In the genomic region with DNA sequence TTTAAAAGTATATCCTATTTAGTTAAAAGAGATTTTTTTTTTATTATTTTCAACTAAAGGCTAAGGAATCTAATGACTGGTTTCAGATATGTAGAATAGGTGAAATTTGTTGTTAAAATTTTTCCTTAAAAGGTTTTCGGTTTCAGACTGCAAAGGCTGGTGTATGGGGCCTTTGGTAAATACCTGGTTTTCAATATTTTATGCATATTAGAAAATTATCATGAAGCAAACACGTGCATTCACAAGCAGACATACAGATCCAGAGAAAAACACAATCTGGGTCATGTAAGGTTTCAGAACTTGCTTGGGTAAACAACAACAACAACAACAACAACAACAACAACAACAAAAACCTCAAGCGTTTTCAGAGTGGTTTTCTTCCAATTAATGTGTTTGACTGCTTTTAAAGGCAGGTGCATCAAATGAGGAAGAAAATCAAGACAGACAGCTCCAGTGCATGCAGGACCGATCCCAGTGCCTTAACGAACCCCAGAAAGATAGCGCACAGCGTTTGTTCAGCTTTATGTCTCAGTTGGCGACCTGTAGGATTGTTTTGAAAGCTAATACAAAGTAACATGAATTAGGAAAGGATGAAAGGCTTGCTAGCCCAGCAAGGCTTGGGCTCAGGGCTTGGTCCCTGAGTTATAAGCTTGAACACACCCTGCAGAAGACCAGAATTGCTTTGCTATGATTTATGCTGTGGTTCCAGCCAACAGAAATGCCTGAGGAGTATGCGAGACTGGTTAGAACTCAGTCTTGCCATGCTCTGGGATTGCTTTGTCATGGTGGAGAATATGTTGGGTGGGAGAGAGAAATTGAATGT, we compare ENCODE assay signal across 10 mouse cellular contexts.
DNase-seq lines count a peak whose midpoint lies in the region; ATAC-seq lines count a peak whose summit lies in the region.
"Had no signal": no experiment of that assay in that cellular context is flagged by ENCODE, and none has a peak within 500 bp of the region (broad histone marks: within the 10 kb centered on the region; RNA-seq: fewer than 3 reads in every experiment).

No protein-coding gene starts in this region.

- 66% methylated on average over 9 of the region's 9 CpGs for whole genome bisulfite sequencing in kidney, embryonic 15.5 days
- WGBS in forebrain, embryonic 12.5 days, result 34% methylated on average over 9 of the region's 9 CpGs
- WGBS in hindbrain, embryonic 16.5 days, result 56% methylated on average over 9 of the region's 9 CpGs
- WGBS in neural tube, embryonic 14.5 days, result 61% methylated on average over 9 of the region's 9 CpGs

- H3K4me3 ChIP-seq in kidney, embryonic 15.5 days (replicated peaks), result no peak overlapping the region
- no peak overlapping the region for H3K4me3 ChIP-seq in forebrain, embryonic 12.5 days (replicated peaks)
- H3K4me3 ChIP-seq in hindbrain, embryonic 16.5 days (ENCODE audit: low read length), result no peak overlapping the region
- no peak overlapping the region for H3K4me3 ChIP-seq in neural tube, embryonic 14.5 days (ENCODE audit: low read depth, low read length)
- H3K4me3 ChIP-seq: liver, embryonic 15.5 days; megakaryocyte, embryonic 14.5 days had no signal

- H3K27me3 ChIP-seq in kidney, embryonic 15.5 days, result no peaks in the 10 kb centered on the region
- no peaks in the 10 kb centered on the region for H3K27me3 ChIP-seq in forebrain, embryonic 12.5 days
- H3K27me3 ChIP-seq in hindbrain, embryonic 16.5 days (replicated peaks; ENCODE audit: control insufficient read depth, insufficient read depth, low read length), result no peaks in the 10 kb centered on the region
- no peaks in the 10 kb centered on the region for H3K27me3 ChIP-seq in neural tube, embryonic 14.5 days (ENCODE audit: control insufficient read depth, insufficient read depth, low read length)
- H3K27me3 ChIP-seq: liver, embryonic 15.5 days; megakaryocyte, embryonic 14.5 days had no signal

- no peaks in the 10 kb centered on the region for H3K4me1 ChIP-seq in kidney, embryonic 15.5 days
- peaks cover 8% of the 10 kb centered on the region; the same call in 1 of the 2 replicates for H3K4me1 ChIP-seq in forebrain, embryonic 12.5 days
- H3K4me1 ChIP-seq in hindbrain, embryonic 16.5 days (ENCODE audit: control insufficient read depth, insufficient read depth, low read depth, low read length), result peaks cover 4% of the 10 kb centered on the region
- no peaks in the 10 kb centered on the region for H3K4me1 ChIP-seq in neural tube, embryonic 14.5 days (ENCODE audit: control insufficient read depth, insufficient read depth, low read length)
- H3K4me1 ChIP-seq: liver, embryonic 15.5 days had no signal

- H3K9me3 ChIP-seq in kidney, embryonic 15.5 days (replicated peaks), result no peaks in the 10 kb centered on the region
- H3K9me3 ChIP-seq in forebrain, embryonic 12.5 days, result no peaks in the 10 kb centered on the region
- H3K9me3 ChIP-seq in hindbrain, embryonic 16.5 days (ENCODE audit: control insufficient read depth, low read length), result no peaks in the 10 kb centered on the region
- no peaks in the 10 kb centered on the region for H3K9me3 ChIP-seq in neural tube, embryonic 14.5 days (ENCODE audit: control insufficient read depth, low read length)
- H3K9me3 ChIP-seq: liver, embryonic 15.5 days; megakaryocyte, embryonic 14.5 days had no signal

- ATAC-seq in kidney, embryonic 15.5 days (replicated peaks; ENCODE audit: low FRiP score), result no peak
- peak; percentile 74 for ATAC-seq in forebrain, embryonic 12.5 days (ENCODE audit: low FRiP score)
- peak; percentile 48; the same call in 1 of the 2 replicates for ATAC-seq in hindbrain, embryonic 16.5 days
- peak; percentile 46; the same call in 1 of the 2 replicates for ATAC-seq in neural tube, embryonic 14.5 days (ENCODE audit: low read depth)

- DNase-seq in kidney, postnatal 25 days, result no peak
- DNase-seq in testis, postnatal 10 days (ENCODE audit: low spot score), result no peak
- no peak for DNase-seq in adrenal gland, postnatal 25 days
- no peak for DNase-seq in left cerebral cortex, postnatal 36 days (ENCODE audit: low spot score in 2 of 2)

- no peak overlapping the region for H3K9ac ChIP-seq in kidney, embryonic 15.5 days
- no peak overlapping the region for H3K9ac ChIP-seq in forebrain, embryonic 12.5 days
- H3K9ac ChIP-seq in hindbrain, embryonic 16.5 days (ENCODE audit: low read depth, low read length), result no peak overlapping the region
- no peak overlapping the region for H3K9ac ChIP-seq in neural tube, embryonic 14.5 days (replicated peaks; ENCODE audit: low read depth, low read length)
- H3K9ac ChIP-seq: liver, embryonic 15.5 days had no signal

- H3K4me2 ChIP-seq in kidney, embryonic 15.5 days, result 0 out of 2 replicates have a peak overlapping the region, but pooled peaks have one; percentile 33
- H3K4me2 ChIP-seq in forebrain, embryonic 12.5 days, result peak overlapping the region; percentile 17
- H3K4me2 ChIP-seq in hindbrain, embryonic 16.5 days (ENCODE audit: low read length), result peak overlapping the region; percentile 28; the same call in 1 of the 2 replicates
- no peak overlapping the region for H3K4me2 ChIP-seq in neural tube, embryonic 14.5 days (ENCODE audit: low read depth, low read length)
- H3K4me2 ChIP-seq: liver, embryonic 15.5 days had no signal

- H3K27ac ChIP-seq in kidney, embryonic 15.5 days, result no peak overlapping the region
- peak overlapping the region; percentile 61 for H3K27ac ChIP-seq in forebrain, embryonic 12.5 days
- H3K27ac ChIP-seq in hindbrain, embryonic 16.5 days (ENCODE audit: low read depth, low read length), result no peak overlapping the region
- no peak overlapping the region for H3K27ac ChIP-seq in neural tube, embryonic 14.5 days (ENCODE audit: low read depth, low read length)
- H3K27ac ChIP-seq: liver, embryonic 15.5 days had no signal

- H3K36me3 ChIP-seq in kidney, embryonic 15.5 days, result no peaks in the 10 kb centered on the region
- H3K36me3 ChIP-seq in forebrain, embryonic 12.5 days (replicated peaks), result no peaks in the 10 kb centered on the region
- no peaks in the 10 kb centered on the region for H3K36me3 ChIP-seq in hindbrain, embryonic 16.5 days (ENCODE audit: control insufficient read depth, insufficient read depth, low read length)
- H3K36me3 ChIP-seq in neural tube, embryonic 14.5 days (ENCODE audit: control insufficient read depth, insufficient read depth, low read length), result no peaks in the 10 kb centered on the region

- intact Hi-C loops in left cerebral cortex, postnatal 36 days (cut with DNase I), result loop anchor here (2.0 to 10.0 kb wide), 5 partner anchors 85 to 1865 kb away; partner anchors contain the start of gene Ppp3ca
